Mouse (Mus musculus) lung, postnatal 0 days (tissue): ENCODE measurements around the gene Baz2b.

ENCODE experiments used
- CTCF ChIP-seq: IDR thresholded peaks from 2 replicates; pipeline ENCODE4 v1.5.1; 2016; ENCODE audit warnings: antibody characterized with exemption, mild to moderate bottlenecking
- EP300 ChIP-seq: IDR thresholded peaks from 2 replicates; pipeline ENCODE4 v1.6.1; 2016; ENCODE audit warnings: antibody characterized with exemption, mild to moderate bottlenecking, control low read depth

DNA sequence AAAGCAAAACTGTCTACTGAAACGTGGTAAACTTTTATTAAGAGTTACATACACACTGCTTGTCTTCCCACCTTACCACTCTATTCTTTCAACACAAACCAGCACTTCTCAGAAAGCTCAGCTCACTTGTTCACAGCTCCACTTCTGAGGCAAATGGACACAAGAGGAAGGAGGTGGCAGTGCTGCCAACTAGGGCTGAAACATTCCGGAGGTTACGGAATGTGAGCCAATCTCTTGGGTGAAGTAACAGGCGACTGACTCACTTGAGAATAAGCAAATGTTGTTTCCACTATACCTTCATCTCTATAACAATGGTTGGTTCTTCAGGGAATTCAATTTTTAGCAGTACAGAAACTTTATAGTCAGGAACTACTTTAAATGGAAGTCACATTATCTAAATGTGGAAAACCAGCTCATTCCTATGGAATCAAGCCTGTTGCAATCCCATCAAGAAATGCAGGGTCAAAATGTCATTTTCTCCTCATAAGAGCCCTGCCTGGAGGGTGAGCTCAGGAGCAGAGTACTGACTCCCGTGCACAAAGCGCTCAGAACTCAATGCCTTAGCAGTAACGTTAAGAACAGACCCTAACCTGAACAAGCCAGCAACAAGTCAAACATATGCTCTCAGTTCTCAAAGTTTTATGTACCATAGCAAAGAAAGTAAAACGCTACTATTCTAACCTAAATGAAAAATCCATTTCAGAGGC, 123.3 kb downstream of the Baz2b start:
- TF ChIP-seq CTCF, result peak; percentile 40
- TF ChIP-seq EP300, result peak; percentile 72
